Mouse (Mus musculus) intestine, embryonic 14.5 days (tissue): ENCODE measurements at regions not wholly inside any gene's neighbourhood (a gene's known extent, or its start where the extent isn't known, plus 50 kb on each side); places are given as distances from the start of the nearest gene placed in this dataset.

ENCODE experiments used
- ATAC-seq: fragments of 200-750 bp; cut with Nextera tagmentation; replicated peaks from 2 replicates; pipeline ENCODE4 v1.8.0; 2017; ENCODE audit warnings: low read depth, moderate number of reproducible peaks, moderate TSS enrichment, moderate library complexity; ENCODE audit not compliant: low FRiP score, low TSS enrichment
- DNase-seq: peaks from one replicate; pipeline ENCODE4 v3.0.0-alpha.2; 2018; ENCODE audit warnings: low spot score
- H3K27ac ChIP-seq: fragments of 300-500 bp; sonication (generic); 2 replicates; pipeline ENCODE4 v1.5.1; 2014; ENCODE audit warnings: low read depth, mild to moderate bottlenecking, control low read depth
- H3K27me3 ChIP-seq: fragments of 300-500 bp; sonication (generic); replicated peaks from 2 replicates; pipeline ENCODE4 v1.6.1; 2014; ENCODE audit warnings: low read length, control low read depth; ENCODE audit not compliant: control insufficient read depth, insufficient read depth
- H3K36me3 ChIP-seq: fragments of 300-500 bp; sonication (generic); 2 replicates; pipeline ENCODE4 v1.6.1; 2014; ENCODE audit warnings: low read length, control low read depth; ENCODE audit not compliant: control insufficient read depth, insufficient read depth
- H3K4me1 ChIP-seq: fragments of 300-500 bp; sonication (generic); replicated peaks from 2 replicates; pipeline ENCODE4 v1.6.1; 2014; ENCODE audit warnings: low read length, control low read depth, mixed read lengths; ENCODE audit not compliant: control insufficient read depth, insufficient read depth
- H3K4me2 ChIP-seq: fragments of 300-500 bp; sonication (generic); 2 replicates; pipeline ENCODE4 v1.6.1; 2014; ENCODE audit warnings: low read length
- H3K4me3 ChIP-seq: fragments of 300-500 bp; sonication (generic); 2 replicates; pipeline ENCODE4 v1.5.1; 2014; ENCODE audit warnings: low read depth, low read length, control low read depth, mixed read lengths
- H3K9ac ChIP-seq: fragments of 300-500 bp; sonication (generic); 2 replicates; pipeline ENCODE4 v1.6.1; 2014; ENCODE audit warnings: mild to moderate bottlenecking, low read length
- H3K9me3 ChIP-seq: fragments of 300-500 bp; sonication (generic); 2 replicates; pipeline ENCODE4 v1.6.1; 2016; ENCODE audit warnings: low read length, control low read depth; ENCODE audit not compliant: control insufficient read depth
- WGBS: fragments of 180-500 bp; shearing (Covaris S2); extraction: QIAGEN DNeasy Blood & Tissue Kit; methylation state at CpG from one replicate; pipeline ENCODE4 v1.1.7; 2014; 5-methylcytosine and 5-hydroxymethylcytosine counted together

GRCm38 (mm10) chr13:42391330-42392005, 90.2 kb downstream of the Edn1 start:
- Histone ChIP-seq H3K36me3 (no peaks in the 10 kb centered on the region), H3K9me3 (no peaks in the 10 kb centered on the region), H3K4me3 (no peak overlapping the region), H3K9ac (no peak overlapping the region), H3K4me1 (no peaks in the 10 kb centered on the region), H3K4me2 (no peak overlapping the region), H3K27me3 (no peaks in the 10 kb centered on the region), H3K27ac (no peak overlapping the region)
- DNase-seq (no peak), ATAC-seq (no peak)
- WGBS, result 78% methylated on average over 9 of the region's 9 CpGs

- H3K27ac ChIP-seq, result no peak overlapping the region
- no peak overlapping the region for H3K4me3 ChIP-seq
- H3K27me3 ChIP-seq, result no peaks in the 10 kb centered on the region
- H3K36me3 ChIP-seq, result no peaks in the 10 kb centered on the region
- no peaks in the 10 kb centered on the region for H3K9me3 ChIP-seq
- ATAC-seq, result no peak
- H3K4me1 ChIP-seq, result no peaks in the 10 kb centered on the region
- no peak overlapping the region for H3K4me2 ChIP-seq
- DNase-seq, result no peak
- no peak overlapping the region for H3K9ac ChIP-seq
- 96% methylated on average over 7 of the region's 7 CpGs for WGBS
Observed at GRCm38 (mm10) chr13:42392701-42393100, 91.4 kb downstream of the Edn1 start.

- Histone ChIP-seq H3K4me2 (no peak overlapping the region), H3K36me3 (no peaks in the 10 kb centered on the region), H3K9ac (no peak overlapping the region), H3K9me3 (no peaks in the 10 kb centered on the region), H3K4me3 (no peak overlapping the region), H3K27ac (no peak overlapping the region), H3K4me1 (no peaks in the 10 kb centered on the region), H3K27me3 (no peaks in the 10 kb centered on the region)
- 82% methylated on average over 2 of the region's 2 CpGs for WGBS
- DNase-seq (no peak), ATAC-seq (no peak)
Observed at GRCm38 (mm10) chr13:42394572-42394971, 93.3 kb downstream of the Edn1 start.

GRCm38 (mm10) chr13:42401513-42401912, 100.2 kb downstream of the Edn1 start:
- no peak overlapping the region for H3K9ac ChIP-seq
- no peaks in the 10 kb centered on the region for H3K4me1 ChIP-seq
- ATAC-seq, result no peak
- H3K27ac ChIP-seq, result no peak overlapping the region
- no peaks in the 10 kb centered on the region for H3K9me3 ChIP-seq
- no peaks in the 10 kb centered on the region for H3K36me3 ChIP-seq
- H3K4me3 ChIP-seq, result no peak overlapping the region
- 47% methylated on average over 2 of the region's 2 CpGs for WGBS
- DNase-seq, result no peak
- no peaks in the 10 kb centered on the region for H3K27me3 ChIP-seq
- H3K4me2 ChIP-seq, result no peak overlapping the region

- Histone ChIP-seq H3K9ac (no peak overlapping the region), H3K27ac (no peak overlapping the region), H3K4me1 (no peaks in the 10 kb centered on the region), H3K27me3 (no peaks in the 10 kb centered on the region), H3K4me3 (no peak overlapping the region), H3K36me3 (no peaks in the 10 kb centered on the region), H3K9me3 (no peaks in the 10 kb centered on the region), H3K4me2 (no peak overlapping the region)
- ATAC-seq (no peak), DNase-seq (no peak)
- WGBS, result 78% methylated on average over 3 of the region's 3 CpGs
Observed at GRCm38 (mm10) chr13:42403231-42404020, 102.2 kb downstream of the Edn1 start.

- 90% methylated on average over 1 of the region's 1 CpGs for WGBS
- DNase-seq, result no peak
Observed at GRCm38 (mm10) chr13:42412652-42413282, 111.5 kb downstream of the Edn1 start.

GRCm38 (mm10) chr13:42446921-42447320, 145.6 kb downstream of the Edn1 start:
- no peak overlapping the region for H3K4me2 ChIP-seq

More at GRCm38 (mm10) chr13:42412652-42413282, 111.5 kb downstream of the Edn1 start:
- Histone ChIP-seq H3K4me2 (no peak overlapping the region), H3K4me3 (no peak overlapping the region), H3K27ac (no peak overlapping the region), H3K9me3 (no peaks in the 10 kb centered on the region), H3K9ac (no peak overlapping the region), H3K27me3 (no peaks in the 10 kb centered on the region), H3K4me1 (no peaks in the 10 kb centered on the region), H3K36me3 (no peaks in the 10 kb centered on the region)
- no peak for ATAC-seq

GRCm38 (mm10) chr13:42453665-42454064, 152.4 kb downstream of the Edn1 start:
- Histone ChIP-seq H3K9ac (no peak overlapping the region), H3K9me3 (no peaks in the 10 kb centered on the region), H3K27ac (no peak overlapping the region), H3K4me3 (no peak overlapping the region), H3K4me2 (no peak overlapping the region), H3K36me3 (no peaks in the 10 kb centered on the region), H3K27me3 (no peaks in the 10 kb centered on the region), H3K4me1 (no peaks in the 10 kb centered on the region)
- ATAC-seq (no peak), DNase-seq (no peak)
- 73% methylated on average over 5 of the region's 5 CpGs for WGBS

More at GRCm38 (mm10) chr13:42446921-42447320, 145.6 kb downstream of the Edn1 start:
- no peaks in the 10 kb centered on the region for H3K36me3 ChIP-seq
- H3K9me3 ChIP-seq, result no peaks in the 10 kb centered on the region
- H3K4me3 ChIP-seq, result no peak overlapping the region
- H3K4me1 ChIP-seq, result no peaks in the 10 kb centered on the region
- H3K27ac ChIP-seq, result no peak overlapping the region
- DNase-seq (no peak), ATAC-seq (no peak)
- WGBS, result 0% methylated on average over 1 of the region's 1 CpGs
- H3K9ac ChIP-seq, result no peak overlapping the region
- H3K27me3 ChIP-seq, result no peaks in the 10 kb centered on the region
